Mouse (Mus musculus) MEL (cell line): ENCODE measurements at regions not wholly inside any gene's neighbourhood (a gene's known extent, or its start where the extent isn't known, plus 50 kb on each side); places are given as distances from the start of the nearest gene placed in this dataset.

Source experiments
- DNase-seq: peaks from one replicate; pipeline ENCODE4 v3.0.0; 2011; ENCODE audit warnings: low read depth, low spot score
- H3K27ac ChIP-seq: 2 replicates; pipeline ENCODE4 v1.5.1; 2012; ENCODE audit warnings: low read depth, mild to moderate bottlenecking, control low read depth, low read length, moderate library complexity; ENCODE audit not compliant: control insufficient read depth
- H3K27me3 ChIP-seq, 2 experiments: fragments of 150-350 bp in 1 of 2; sonication (generic) in 1 of 2; 2 replicates each; pipeline ENCODE4 v1.6.1; 2012; ENCODE audit warnings: low read length in 2 of 2, mild to moderate bottlenecking in 2 of 2, improper control_type of control experiment in 1 of 2, moderate library complexity in 1 of 2; ENCODE audit not compliant: insufficient read depth in 2 of 2, control insufficient read depth in 1 of 2
- H3K36me3 ChIP-seq, 2 experiments: 2 replicates each; pipeline ENCODE4 v1.6.1; 2012 to 2014; ENCODE audit warnings: low read length in 2 of 2, improper control_type of control experiment in 1 of 2, inconsistent platforms in 1 of 2, mild to moderate bottlenecking in 1 of 2; ENCODE audit not compliant: insufficient read depth in 2 of 2, control insufficient read depth in 1 of 2
- H3K4me1 ChIP-seq, 2 experiments: fragments of 150-350 bp in 1 of 2; sonication (generic) in 1 of 2; 2 replicates each; pipeline ENCODE4 v1.6.1; 2012; ENCODE audit warnings: low read length in 2 of 2, improper control_type of control experiment in 1 of 2, mild to moderate bottlenecking in 1 of 2; ENCODE audit not compliant: insufficient read depth in 2 of 2, control insufficient read depth in 1 of 2
- H3K4me3 ChIP-seq, 2 experiments: fragments of 150-350 bp in 1 of 2; sonication (generic) in 1 of 2; 2 replicates each; pipeline ENCODE4 v1.5.1; 2012; ENCODE audit warnings: low read depth in 2 of 2, low read length in 2 of 2, mild to moderate bottlenecking in 2 of 2, moderate library complexity in 2 of 2, control low read depth in 1 of 2, improper control_type of control experiment in 1 of 2; ENCODE audit not compliant: control insufficient read depth in 1 of 2, insufficient read depth in 1 of 2
- H3K79me2 ChIP-seq: 2 replicates; pipeline ENCODE4 v1.6.1; 2012; ENCODE audit warnings: mild to moderate bottlenecking, low read length, moderate library complexity; ENCODE audit not compliant: control insufficient read depth, poor library complexity, insufficient read depth
- H3K9ac ChIP-seq: 2 replicates; pipeline ENCODE4 v1.6.1; 2012; ENCODE audit warnings: low read depth, mild to moderate bottlenecking, control low read depth, low read length, moderate library complexity; ENCODE audit not compliant: control insufficient read depth, poor library complexity, severe bottlenecking
- H3K9me3 ChIP-seq: fragments of 150-350 bp; sonication (generic); replicated peaks from 2 replicates; pipeline ENCODE4 v1.6.1; 2012; ENCODE audit warnings: mild to moderate bottlenecking, low read length, improper control_type of control experiment, moderate library complexity; ENCODE audit not compliant: insufficient read depth
- CHD1 ChIP-seq: IDR thresholded peaks from 2 replicates; pipeline ENCODE4 v1.6.1; 2012; ENCODE audit warnings: low read depth, mild to moderate bottlenecking, inconsistent platforms, low read length, improper control_type of control experiment
- E2F4 ChIP-seq: IDR thresholded peaks from 2 replicates; pipeline ENCODE4 v1.6.1; 2011; ENCODE audit warnings: low read depth, low read length, improper control_type of control experiment, borderline replicate concordance
- ELF1 ChIP-seq: IDR thresholded peaks from 2 replicates; pipeline ENCODE4 v1.6.1; 2014; ENCODE audit warnings: low read depth, mild to moderate bottlenecking, inconsistent platforms, low read length, improper control_type of control experiment, moderate library complexity
- EP300 ChIP-seq, 2 experiments: IDR thresholded peaks; 2 replicates each; pipeline ENCODE4 v1.6.1; 2011; ENCODE audit warnings: improper control_type of control experiment in 2 of 2, low read length in 2 of 2, low read depth in 1 of 2, mild to moderate bottlenecking in 1 of 2
- ETS1 ChIP-seq: IDR thresholded peaks from 2 replicates; pipeline ENCODE4 v1.6.1; 2012; ENCODE audit warnings: low read depth, mild to moderate bottlenecking, inconsistent platforms, low read length, improper control_type of control experiment, moderate library complexity
- GABPA ChIP-seq: IDR thresholded peaks from 2 replicates; pipeline ENCODE4 v1.6.1; 2012; ENCODE audit warnings: low read depth, mild to moderate bottlenecking, inconsistent platforms, low read length, improper control_type of control experiment, moderate library complexity
- HCFC1 ChIP-seq: IDR thresholded peaks from 2 replicates; pipeline ENCODE4 v1.6.1; 2012; ENCODE audit warnings: low read depth, mild to moderate bottlenecking, inconsistent platforms, low read length, improper control_type of control experiment, moderate library complexity
- KAT2A ChIP-seq: conservative IDR thresholded peaks from 2 replicates; pipeline ENCODE4 v1.6.1; 2012; ENCODE audit warnings: low read depth, low read length, improper control_type of control experiment, inconsistent platforms
- MAX ChIP-seq: IDR thresholded peaks from 2 replicates; pipeline ENCODE4 v1.6.1; 2011; ENCODE audit warnings: low read length, improper control_type of control experiment
- MAZ ChIP-seq: IDR thresholded peaks from 2 replicates; pipeline ENCODE4 v1.6.1; 2012; ENCODE audit warnings: low read depth, mild to moderate bottlenecking, inconsistent platforms, low read length, improper control_type of control experiment
- MXI1 ChIP-seq: IDR thresholded peaks from 2 replicates; pipeline ENCODE4 v1.6.1; 2011; ENCODE audit warnings: mild to moderate bottlenecking, low read depth, low read length, improper control_type of control experiment
- MYB ChIP-seq: IDR thresholded peaks from 2 replicates; pipeline ENCODE4 v1.6.1; 2011; ENCODE audit warnings: mild to moderate bottlenecking, low read depth, low read length, improper control_type of control experiment
- MYC ChIP-seq: IDR thresholded peaks from 2 replicates; pipeline ENCODE4 v1.6.1; 2011; ENCODE audit warnings: low read depth, mild to moderate bottlenecking, low read length, improper control_type of control experiment, moderate library complexity
- POLR2AphosphoS2 ChIP-seq: IDR thresholded peaks from 2 replicates; pipeline ENCODE4 v1.6.1; 2011; ENCODE audit warnings: low read length, improper control_type of control experiment
- POLR2AphosphoS5 ChIP-seq: IDR thresholded peaks from 2 replicates; pipeline ENCODE4 v1.6.1; 2012; ENCODE audit warnings: low read depth, borderline replicate concordance, mild to moderate bottlenecking, inconsistent platforms, low read length, moderate library complexity, mixed read lengths
- UBTF ChIP-seq: IDR thresholded peaks from 2 replicates; pipeline ENCODE4 v1.6.1; 2012; ENCODE audit warnings: low read depth, mild to moderate bottlenecking, inconsistent platforms, low read length, improper control_type of control experiment, moderate library complexity, borderline replicate concordance; ENCODE audit not compliant: insufficient read depth
- USF1 ChIP-seq: IDR thresholded peaks from 2 replicates; pipeline ENCODE4 v1.6.1; 2014; ENCODE audit warnings: low read depth, mild to moderate bottlenecking, inconsistent platforms, low read length, improper control_type of control experiment, moderate library complexity
- ZKSCAN1 ChIP-seq: IDR thresholded peaks from 2 replicates; pipeline ENCODE4 v1.6.1; 2012; ENCODE audit warnings: low read depth, mild to moderate bottlenecking, inconsistent platforms, low read length, improper control_type of control experiment, moderate library complexity
- ZNF384 ChIP-seq: IDR thresholded peaks from 2 replicates; pipeline ENCODE4 v1.6.1; 2012; ENCODE audit warnings: low read depth, mild to moderate bottlenecking, inconsistent platforms, low read length, improper control_type of control experiment

DNA sequence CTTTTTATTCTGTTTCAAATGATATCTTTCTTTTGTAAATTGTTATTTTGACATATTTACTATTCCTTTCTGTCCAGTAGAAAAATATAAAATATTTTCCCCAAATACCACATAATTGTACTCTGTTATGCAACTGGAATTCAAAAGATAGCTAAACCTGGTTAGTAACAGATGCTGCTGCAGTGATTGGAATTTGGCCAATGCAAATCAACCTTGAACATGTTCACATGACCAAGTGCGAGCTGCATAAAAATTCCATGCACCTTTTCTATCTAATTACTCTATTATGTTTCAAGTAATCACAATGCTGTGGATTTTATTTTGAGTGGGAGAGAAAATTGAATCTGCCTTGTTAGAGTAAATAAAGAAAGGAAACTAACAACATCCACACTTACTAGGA lies 1684.6 kb downstream of the Diaph2 start:
- Histone ChIP-seq H3K36me3 (no peaks in the 10 kb centered on the region), H3K4me1 (no peaks in the 10 kb centered on the region), H3K4me3 (no peak overlapping the region), H3K27me3 (no peaks in the 10 kb centered on the region), H3K79me2 (no peaks in the 10 kb centered on the region), H3K9me3 (no peaks in the 10 kb centered on the region), H3K27ac (no peak overlapping the region), H3K9ac (no peak overlapping the region)
- DNase-seq, result no peak
- TF ChIP-seq MAX (no peak), KAT2A (no peak), MXI1 (no peak), ZKSCAN1 (no peak), ZNF384 (0 out of 2 replicates have a peak, but pooled peaks have one; percentile 52), MAZ (no peak), POLR2AphosphoS5 (no peak), EP300 (IDR thresholded peaks at IDR 0.05; ENCODE audit: low read depth in 1 of 2, low read length in 2 of 2) (0 out of 4 replicates have a peak, but pooled peaks of 1 of the 2 experiments have one; percentile 23), HCFC1 (no peak), USF1 (0 out of 2 replicates have a peak, but pooled peaks have one; percentile 39)

GRCm38 (mm10) chrX:131452866-131453265 lies 1703.3 kb downstream of the Diaph2 start:
- H3K4me1 ChIP-seq, result no peaks in the 10 kb centered on the region
- H3K27ac ChIP-seq, result no peak overlapping the region
- no peak overlapping the region for H3K4me3 ChIP-seq
- no peaks in the 10 kb centered on the region for H3K79me2 ChIP-seq
- no peaks in the 10 kb centered on the region for H3K9me3 ChIP-seq
- H3K9ac ChIP-seq, result no peak overlapping the region
- TF ChIP-seq MYB (no peak), E2F4 (no peak), UBTF (no peak), ZNF384 (no peak), ELF1 (no peak), ETS1 (no peak), POLR2AphosphoS2 (no peak), CHD1 (no peak), KAT2A (no peak), MYC (no peak), GABPA (no peak), ZKSCAN1 (no peak), HCFC1 (no peak), POLR2AphosphoS5 (no peak)
- no peaks in the 10 kb centered on the region for H3K36me3 ChIP-seq
- H3K27me3 ChIP-seq, result no peaks in the 10 kb centered on the region
- no peak for DNase-seq
